Mouse (Mus musculus) intestine, embryonic 14.5 days (tissue): ENCODE data around the gene Iqsec1. TPM values are rescaled to one million over a fixed set of nuclear protein-coding genes. Genes with fewer than 3 reads are reported as not detected.

Experiments
- ATAC-seq: fragments of 200-750 bp; cut with Nextera tagmentation; replicated peaks from 2 replicates; pipeline ENCODE4 v1.8.0; 2017; ENCODE audit warnings: low read depth, moderate number of reproducible peaks, moderate TSS enrichment, moderate library complexity; ENCODE audit not compliant: low FRiP score, low TSS enrichment
- DNase-seq: peaks from one replicate; pipeline ENCODE4 v3.0.0-alpha.2; 2018; ENCODE audit warnings: low spot score
- H3K27ac ChIP-seq: fragments of 300-500 bp; sonication (generic); 2 replicates; pipeline ENCODE4 v1.5.1; 2014; ENCODE audit warnings: low read depth, mild to moderate bottlenecking, control low read depth
- H3K27me3 ChIP-seq: fragments of 300-500 bp; sonication (generic); replicated peaks from 2 replicates; pipeline ENCODE4 v1.6.1; 2014; ENCODE audit warnings: low read length, control low read depth; ENCODE audit not compliant: control insufficient read depth, insufficient read depth
- H3K36me3 ChIP-seq: fragments of 300-500 bp; sonication (generic); 2 replicates; pipeline ENCODE4 v1.6.1; 2014; ENCODE audit warnings: low read length, control low read depth; ENCODE audit not compliant: control insufficient read depth, insufficient read depth
- H3K4me1 ChIP-seq: fragments of 300-500 bp; sonication (generic); replicated peaks from 2 replicates; pipeline ENCODE4 v1.6.1; 2014; ENCODE audit warnings: low read length, control low read depth, mixed read lengths; ENCODE audit not compliant: control insufficient read depth, insufficient read depth
- H3K4me2 ChIP-seq: fragments of 300-500 bp; sonication (generic); 2 replicates; pipeline ENCODE4 v1.6.1; 2014; ENCODE audit warnings: low read length
- H3K4me3 ChIP-seq: fragments of 300-500 bp; sonication (generic); 2 replicates; pipeline ENCODE4 v1.5.1; 2014; ENCODE audit warnings: low read depth, low read length, control low read depth, mixed read lengths
- H3K9ac ChIP-seq: fragments of 300-500 bp; sonication (generic); 2 replicates; pipeline ENCODE4 v1.6.1; 2014; ENCODE audit warnings: mild to moderate bottlenecking, low read length
- H3K9me3 ChIP-seq: fragments of 300-500 bp; sonication (generic); 2 replicates; pipeline ENCODE4 v1.6.1; 2016; ENCODE audit warnings: low read length, control low read depth; ENCODE audit not compliant: control insufficient read depth
- WGBS: fragments of 180-500 bp; shearing (Covaris S2); extraction: QIAGEN DNeasy Blood & Tissue Kit; methylation state at CpG from one replicate; pipeline ENCODE4 v1.1.7; 2014; 5-methylcytosine and 5-hydroxymethylcytosine counted together
- polyA plus RNA-seq: library from polyadenylated mRNA; unstranded; fragments of >200 nt; fragmentation: Nextera tagmentation; extraction: Ambion mirVana; gene quantifications from 2 replicates; pipeline ENCODE4 v1.2.1, GENCODE M21; 2014

The Iqsec1 gene
- polyA plus RNA-seq, 1 experiment from 2014 or later, result 13.0 TPM

DNA sequence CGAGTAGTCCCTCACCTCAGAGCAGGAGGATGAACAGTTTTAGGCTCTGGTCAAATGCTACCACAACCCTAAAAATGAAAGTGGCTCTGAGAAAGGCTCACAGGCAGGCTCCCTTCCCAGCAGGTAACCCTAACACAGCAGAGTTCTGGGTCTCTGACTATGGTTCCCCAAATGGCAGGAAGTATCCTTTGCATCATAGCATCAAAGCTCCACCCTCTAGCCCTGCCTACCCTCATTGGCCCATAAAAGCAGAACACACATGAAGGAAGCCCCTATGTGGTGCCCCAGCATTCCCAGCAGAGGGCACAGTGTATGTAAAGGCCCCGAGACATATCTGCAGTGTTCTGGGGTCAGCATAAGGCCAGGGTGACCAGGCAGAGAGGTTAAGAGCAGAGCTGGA, 163.4 kb downstream of the Iqsec1 start:
- DNase-seq (no peak), ATAC-seq (no peak)
- Histone ChIP-seq H3K27me3 (no peaks in the 10 kb centered on the region), H3K36me3 (no peaks in the 10 kb centered on the region), H3K4me3 (no peak overlapping the region), H3K4me2 (no peak overlapping the region), H3K9ac (no peak overlapping the region), H3K27ac (no peak overlapping the region), H3K9me3 (no peaks in the 10 kb centered on the region), H3K4me1 (no peaks in the 10 kb centered on the region)
- 66% methylated on average over 2 of the region's 2 CpGs for WGBS

- no peaks in the 10 kb centered on the region for H3K27me3 ChIP-seq
- no peaks in the 10 kb centered on the region for H3K4me1 ChIP-seq
- no peaks in the 10 kb centered on the region for H3K9me3 ChIP-seq
- H3K27ac ChIP-seq, result no peak overlapping the region
- DNase-seq (no peak), ATAC-seq (no peak)
- H3K36me3 ChIP-seq, result no peaks in the 10 kb centered on the region
- no peak overlapping the region for H3K4me2 ChIP-seq
- H3K9ac ChIP-seq, result no peak overlapping the region
- WGBS, result 27% methylated on average over 4 of the region's 4 CpGs
- H3K4me3 ChIP-seq, result no peak overlapping the region
Measured at GRCm38 (mm10) chr6:90823322-90823721, 165.2 kb downstream of the Iqsec1 start.

- no peak overlapping the region for H3K27ac ChIP-seq
- no peak overlapping the region for H3K4me2 ChIP-seq
- WGBS, result 53% methylated on average over 4 of the region's 4 CpGs
- no peaks in the 10 kb centered on the region for H3K9me3 ChIP-seq
- ATAC-seq (no peak), DNase-seq (no peak)
- H3K9ac ChIP-seq, result no peak overlapping the region
- H3K36me3 ChIP-seq, result no peaks in the 10 kb centered on the region
- no peak overlapping the region for H3K4me3 ChIP-seq
- H3K27me3 ChIP-seq, result no peaks in the 10 kb centered on the region
- no peaks in the 10 kb centered on the region for H3K4me1 ChIP-seq
Measured at GRCm38 (mm10) chr6:90821916-90822602, 166.4 kb downstream of the Iqsec1 start.

GRCm38 (mm10) chr6:90819880-90820279, 168.6 kb downstream of the Iqsec1 start:
- no peak overlapping the region for H3K9ac ChIP-seq
- H3K27me3 ChIP-seq, result no peaks in the 10 kb centered on the region
- no peak overlapping the region for H3K27ac ChIP-seq
- no peaks in the 10 kb centered on the region for H3K4me1 ChIP-seq
- no peak overlapping the region for H3K4me2 ChIP-seq
- WGBS, result 60% methylated on average over 2 of the region's 2 CpGs
- 0 out of 2 replicates have a peak, but pooled peaks have one; percentile 28 for ATAC-seq
- H3K9me3 ChIP-seq, result no peaks in the 10 kb centered on the region
- DNase-seq, result no peak
- H3K4me3 ChIP-seq, result no peak overlapping the region
- H3K36me3 ChIP-seq, result no peaks in the 10 kb centered on the region

GRCm38 (mm10) chr6:90818956-90819355, 169.5 kb downstream of the Iqsec1 start:
- Histone ChIP-seq H3K9me3 (no peaks in the 10 kb centered on the region), H3K4me2 (no peak overlapping the region), H3K4me3 (no peak overlapping the region), H3K27ac (no peak overlapping the region), H3K36me3 (no peaks in the 10 kb centered on the region), H3K4me1 (no peaks in the 10 kb centered on the region), H3K27me3 (no peaks in the 10 kb centered on the region), H3K9ac (no peak overlapping the region)
- DNase-seq (peak; percentile 88), ATAC-seq (no peak)
- 0% methylated on average over 1 of the region's 4 CpGs for WGBS

DNA sequence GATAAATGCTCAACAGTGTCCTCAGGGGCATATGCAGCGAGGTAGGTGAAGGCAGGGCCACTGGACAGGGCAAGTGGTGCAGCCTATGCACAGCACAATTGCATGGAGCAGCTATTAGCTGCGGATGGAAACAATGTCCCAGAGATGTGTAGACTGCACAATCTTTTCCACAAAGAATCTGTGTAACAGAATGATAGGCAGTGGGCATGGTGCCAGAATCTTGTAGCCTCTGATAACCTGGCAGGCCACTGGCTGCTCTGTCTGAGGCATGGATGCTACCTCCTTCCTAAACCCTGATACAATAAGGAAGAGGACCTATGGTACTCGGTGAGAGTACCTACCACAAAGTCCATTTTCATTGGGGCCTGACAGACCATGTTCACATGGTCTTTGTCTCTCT, 171.9 kb downstream of the Iqsec1 start:
- Histone ChIP-seq H3K4me1 (no peaks in the 10 kb centered on the region), H3K27ac (no peak overlapping the region), H3K9ac (no peak overlapping the region), H3K27me3 (no peaks in the 10 kb centered on the region), H3K36me3 (no peaks in the 10 kb centered on the region), H3K9me3 (no peaks in the 10 kb centered on the region), H3K4me2 (no peak overlapping the region), H3K4me3 (no peak overlapping the region)
- no peak for ATAC-seq
- no peak for DNase-seq
- 83% methylated on average over 3 of the region's 3 CpGs for WGBS

- no peaks in the 10 kb centered on the region for H3K9me3 ChIP-seq
- 0 out of 2 replicates have a peak, but pooled peaks cover 3% of the 10 kb centered on the region for H3K27me3 ChIP-seq
- H3K4me1 ChIP-seq, result no peaks in the 10 kb centered on the region
- no peak overlapping the region for H3K9ac ChIP-seq
- no peak overlapping the region for H3K4me2 ChIP-seq
- whole genome bisulfite sequencing, result 73% methylated on average over 3 of the region's 3 CpGs
- ATAC-seq (no peak), DNase-seq (no peak)
- H3K36me3 ChIP-seq, result no peaks in the 10 kb centered on the region
- H3K27ac ChIP-seq, result no peak overlapping the region
- no peak overlapping the region for H3K4me3 ChIP-seq
Measured at GRCm38 (mm10) chr6:90815341-90815740, 173.1 kb downstream of the Iqsec1 start.

GRCm38 (mm10) chr6:90813526-90813925, 175.0 kb downstream of the Iqsec1 start:
- ATAC-seq, result no peak
- Histone ChIP-seq H3K27me3 (0 out of 2 replicates have a peak, but pooled peaks cover 9% of the 10 kb centered on the region), H3K9me3 (no peaks in the 10 kb centered on the region), H3K4me2 (no peak overlapping the region), H3K27ac (no peak overlapping the region), H3K4me1 (peaks cover under 1% of the 10 kb centered on the region; the same call in 1 of the 2 replicates), H3K4me3 (no peak overlapping the region), H3K9ac (no peak overlapping the region), H3K36me3 (no peaks in the 10 kb centered on the region)
- no peak for DNase-seq
- WGBS, result 71% methylated on average over 1 of the region's 1 CpGs

DNA sequence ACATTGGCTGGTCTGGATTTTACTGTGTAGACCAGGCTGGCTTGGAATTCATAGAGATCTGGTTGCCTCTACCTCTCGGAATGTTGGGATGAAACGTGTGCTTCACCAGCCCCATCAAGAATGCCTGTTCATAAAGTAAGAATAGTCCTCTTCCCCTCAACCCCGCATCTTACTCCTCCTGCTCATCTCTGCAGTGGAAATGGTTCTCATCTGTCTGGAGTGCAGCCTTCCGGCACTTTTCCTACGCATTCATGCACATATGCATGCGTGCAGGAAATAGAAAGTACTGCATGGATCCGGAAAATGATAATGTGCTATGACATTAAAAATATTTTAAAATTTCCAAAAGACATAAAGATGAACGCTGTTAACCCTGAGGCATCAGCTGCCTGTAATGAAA, 175.9 kb downstream of the Iqsec1 start:
- Histone ChIP-seq H3K27ac (no peak overlapping the region), H3K9ac (no peak overlapping the region), H3K4me1 (peaks cover 6% of the 10 kb centered on the region; the same call in 1 of the 2 replicates), H3K36me3 (no peaks in the 10 kb centered on the region), H3K9me3 (no peaks in the 10 kb centered on the region), H3K4me3 (no peak overlapping the region), H3K4me2 (no peak overlapping the region), H3K27me3 (0 out of 2 replicates have a peak, but pooled peaks cover 9% of the 10 kb centered on the region)
- 84% methylated on average over 8 of the region's 8 CpGs for WGBS
- no peak for ATAC-seq
- no peak for DNase-seq
